Mouse (Mus musculus): ENCODE data around the gene Mrvi1.

Mrvi1 gene

GRCm38 (mm10) chr7:110982053-110982705, at the start of gene Mrvi1:
Mrvi1 (minus strand) TSS chr7:110982461.
- DNase-seq (ENCODE audit: low read depth) = no peak

DNA sequence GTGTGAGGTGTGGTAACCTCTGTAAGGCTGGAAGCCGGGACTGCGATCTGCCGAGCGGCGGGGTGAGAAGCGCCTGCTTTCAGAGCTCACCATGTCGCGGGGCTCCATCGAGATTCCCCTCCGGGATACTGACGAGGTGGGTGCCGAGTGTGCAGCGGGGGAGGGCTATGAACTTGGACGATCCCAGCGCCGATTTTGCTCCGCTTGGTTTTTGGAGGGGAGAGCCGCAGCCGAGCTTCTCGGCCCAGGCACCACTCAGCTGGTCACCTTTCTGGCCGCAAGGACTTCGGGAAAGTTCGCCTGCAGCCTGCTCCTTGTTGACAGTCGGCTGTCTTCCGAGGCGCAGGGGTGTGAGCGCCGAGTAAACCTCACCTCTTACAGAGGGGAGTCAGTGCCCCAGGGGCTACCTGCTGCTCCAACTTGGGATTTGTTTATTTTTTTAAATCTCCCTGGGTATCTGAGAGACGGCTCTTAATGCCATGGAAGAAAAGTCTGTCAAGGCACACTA, 46.8 kb upstream of the Mrvi1 start:
- DNase-seq (ENCODE audit: low read depth) = no peak

DNA sequence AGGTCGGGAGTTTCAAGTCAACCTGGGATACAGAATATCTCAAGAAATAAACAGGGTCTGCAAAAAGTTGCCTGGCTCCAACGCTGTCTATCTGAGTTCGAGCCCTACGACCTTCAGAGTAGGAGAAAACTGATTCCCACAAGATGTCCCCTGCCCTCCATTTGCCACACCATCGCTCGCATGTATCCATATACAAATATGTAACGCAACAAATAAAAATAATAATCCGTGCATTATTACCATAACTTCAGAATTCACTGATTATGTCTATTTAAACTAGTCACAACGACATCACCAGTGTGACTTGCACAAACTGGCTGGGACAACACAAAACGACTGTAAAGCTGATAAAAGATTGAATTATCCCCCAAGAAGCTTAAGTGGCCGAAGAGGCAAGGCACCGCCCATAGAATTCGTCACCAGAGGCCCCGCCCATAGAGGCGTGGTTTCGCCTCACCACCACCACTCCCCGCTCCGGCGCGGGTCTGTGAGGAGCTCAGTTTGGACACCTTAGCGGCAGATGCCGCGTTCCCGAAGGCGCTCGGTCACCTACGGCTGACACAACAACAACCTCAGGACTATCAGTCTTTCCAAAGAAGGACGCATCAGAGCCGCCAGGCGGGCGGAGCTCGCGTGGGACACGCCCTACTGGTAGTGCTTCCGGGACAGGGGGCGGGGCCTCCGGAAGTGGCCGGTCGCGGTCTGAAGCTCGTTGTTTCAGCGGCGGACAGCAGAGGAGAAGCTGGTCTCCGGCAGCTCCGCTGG, 46.2 kb upstream of the Mrvi1 start, which contains the start of gene Ctr9:
Gene Ctr9 (plus strand): TSS at position 671 of the 765 bp plus-strand sequence.
- peak; percentile 93 for DNase-seq (ENCODE audit: low read depth)

DNA sequence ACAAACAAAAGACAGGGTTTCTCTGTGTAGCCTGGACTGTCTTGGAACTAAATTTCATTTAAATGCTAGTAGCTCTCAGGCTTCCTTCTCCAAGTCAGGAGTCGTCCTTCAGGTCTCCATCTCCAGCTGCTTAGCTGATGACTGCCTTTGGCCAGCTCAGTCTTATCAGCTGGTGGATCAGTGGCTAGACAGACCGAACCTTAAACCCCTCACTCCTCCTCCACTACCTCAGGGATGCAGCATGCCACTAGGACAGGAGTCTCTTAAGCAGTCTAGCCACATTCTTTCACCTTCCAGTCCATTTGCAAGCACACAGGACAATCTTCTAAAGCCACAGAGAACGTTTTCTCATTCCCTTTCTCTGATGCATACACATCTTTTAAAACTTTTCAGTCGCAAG, 42.7 kb upstream of the Mrvi1 start:
- DNase-seq (ENCODE audit: low read depth) = no peak

DNA sequence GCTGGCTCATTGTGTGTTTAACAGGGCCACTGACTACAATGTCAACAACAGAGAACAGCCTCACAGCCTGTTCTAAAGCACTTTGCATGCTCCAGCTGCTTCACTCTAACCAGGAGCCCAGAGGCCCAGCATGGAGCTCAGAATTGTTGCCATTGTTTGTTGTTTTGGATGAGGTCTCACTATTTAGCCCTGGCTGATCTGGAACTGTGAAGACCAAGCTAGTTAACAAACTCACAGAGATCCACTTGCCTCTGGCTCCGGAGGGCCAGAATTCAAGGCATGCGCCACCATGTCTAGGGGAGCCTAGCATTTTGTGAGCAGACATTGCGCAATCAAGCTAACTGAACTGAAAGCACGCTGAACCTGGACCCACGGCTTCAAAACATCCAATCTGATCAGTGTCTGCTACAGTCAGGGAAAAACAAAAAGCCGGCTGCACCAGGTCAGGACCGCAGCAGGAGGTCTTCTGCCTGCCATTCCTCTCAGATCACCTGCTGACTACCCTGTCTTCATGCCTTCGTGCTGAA, 41.9 kb upstream of the Mrvi1 start:
- DNase-seq (ENCODE audit: low read depth) = no peak

DNA sequence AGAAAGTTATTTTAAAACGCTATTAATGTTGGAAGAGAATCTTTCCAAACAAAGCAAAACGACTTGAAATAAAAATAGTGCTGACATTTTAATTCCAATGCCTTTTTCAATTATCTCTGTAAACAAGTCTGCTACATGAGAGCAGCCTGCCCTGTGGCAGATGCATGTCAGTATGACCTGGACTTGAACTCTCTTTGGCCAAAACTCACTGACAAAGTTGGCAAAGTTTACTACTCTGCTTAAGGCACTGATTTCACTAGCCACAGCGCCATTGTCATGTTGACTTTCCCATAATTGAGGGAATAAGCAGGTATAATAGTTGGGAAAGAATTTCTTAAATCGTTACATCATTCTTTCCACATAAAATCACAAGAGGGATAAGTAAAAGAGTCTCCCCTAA, 38.6 kb upstream of the Mrvi1 start:
- DNase-seq (ENCODE audit: low read depth) = no peak

DNA sequence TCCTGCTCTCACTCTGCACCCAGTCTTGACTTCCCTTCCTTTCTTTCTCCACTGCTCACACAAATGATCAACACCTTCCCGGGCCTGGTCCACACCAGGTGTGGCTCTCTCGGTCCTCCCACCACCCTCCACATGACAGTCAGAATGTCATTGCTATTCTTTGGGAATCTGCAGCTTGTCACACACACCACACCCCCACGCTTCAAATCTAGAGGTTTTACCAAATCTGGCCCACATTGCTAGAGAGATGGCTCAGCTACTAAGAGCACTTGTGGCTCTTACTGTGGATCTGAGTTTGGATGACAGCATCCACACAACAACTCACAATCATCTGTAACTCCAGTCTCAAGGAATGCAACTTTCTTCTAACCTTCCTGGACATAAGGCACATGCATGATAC, 34.7 kb upstream of the Mrvi1 start:
- DNase-seq (ENCODE audit: low read depth) = no peak

DNA sequence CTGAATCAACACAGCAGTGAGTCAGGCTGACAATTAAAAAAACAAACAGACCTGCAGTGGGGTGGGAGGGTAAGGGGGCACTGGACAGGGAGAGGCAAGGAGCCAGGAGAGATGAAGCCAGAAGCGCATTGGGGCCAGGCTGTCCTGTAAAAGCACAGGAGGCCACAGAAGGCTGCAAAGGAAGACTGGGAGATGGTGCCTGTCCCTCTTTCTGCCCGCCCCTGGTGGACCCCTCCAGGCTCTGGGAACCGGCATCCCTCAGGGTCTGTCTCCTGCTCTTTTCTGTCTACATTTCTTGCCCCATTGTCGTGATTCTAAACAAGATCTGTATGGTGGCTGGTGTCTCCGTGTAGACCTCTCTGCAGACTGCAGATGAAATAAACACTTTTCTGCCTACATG, 33.5 kb upstream of the Mrvi1 start:
- no peak for DNase-seq (ENCODE audit: low read depth)

DNA sequence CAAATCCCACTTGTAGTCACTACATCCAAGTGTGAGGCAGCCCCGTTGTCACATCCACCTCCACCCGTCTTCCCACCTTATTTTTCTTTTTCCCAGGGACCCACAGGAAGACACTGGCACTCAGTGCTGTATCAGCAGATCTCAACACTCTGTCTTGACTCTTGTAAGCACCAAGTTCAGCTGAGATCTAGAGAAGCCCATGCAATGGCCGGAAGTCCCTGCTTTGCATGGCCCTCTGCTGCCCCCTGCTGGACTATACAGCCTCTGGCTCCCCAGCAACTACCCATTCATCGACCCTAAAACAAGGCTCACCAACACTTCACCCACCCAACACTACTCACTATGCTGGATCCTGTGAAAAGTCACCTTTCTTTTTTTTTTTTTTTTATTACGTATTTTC, 32.6 kb upstream of the Mrvi1 start:
- peak; percentile 94 for DNase-seq (ENCODE audit: low read depth)

GRCm38 (mm10) chr7:111014039-111014605, 31.9 kb upstream of the Mrvi1 start:
- peak; percentile 38 for DNase-seq (ENCODE audit: low read depth)

DNA sequence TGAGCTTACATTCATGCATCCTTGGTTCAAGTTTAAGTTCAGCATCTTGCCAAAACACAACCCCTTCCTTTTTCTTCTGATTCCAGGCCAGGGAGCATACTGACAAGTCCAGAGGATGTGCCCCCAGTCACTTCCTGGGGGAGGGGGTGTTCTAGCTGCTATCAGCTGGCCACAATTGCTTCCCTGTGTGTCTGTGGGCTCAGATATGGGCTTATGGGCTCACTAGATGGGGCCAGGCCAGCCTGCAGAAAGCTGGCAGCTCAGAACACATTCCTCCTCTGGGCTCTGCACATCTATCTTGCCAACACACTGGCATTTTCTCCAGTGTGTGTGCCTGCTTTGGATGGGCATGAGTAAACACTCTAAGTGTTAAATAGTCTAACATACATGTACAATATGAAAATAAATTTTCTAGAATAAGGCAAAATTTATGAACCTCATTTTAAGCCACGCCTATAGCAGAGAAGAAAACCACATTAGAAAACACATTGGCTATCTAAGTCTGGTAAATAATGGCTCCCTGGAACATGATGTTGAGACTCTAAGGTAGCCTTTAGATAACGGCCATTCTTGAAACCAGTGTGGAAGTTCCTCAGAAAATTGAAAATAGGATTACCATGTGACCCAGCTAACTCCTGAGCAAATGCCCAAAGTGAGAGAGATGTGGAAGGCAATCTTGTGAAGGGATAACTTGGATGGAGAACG, 22.0 kb upstream of the Mrvi1 start:
- no peak for DNase-seq (ENCODE audit: low read depth)

DNA sequence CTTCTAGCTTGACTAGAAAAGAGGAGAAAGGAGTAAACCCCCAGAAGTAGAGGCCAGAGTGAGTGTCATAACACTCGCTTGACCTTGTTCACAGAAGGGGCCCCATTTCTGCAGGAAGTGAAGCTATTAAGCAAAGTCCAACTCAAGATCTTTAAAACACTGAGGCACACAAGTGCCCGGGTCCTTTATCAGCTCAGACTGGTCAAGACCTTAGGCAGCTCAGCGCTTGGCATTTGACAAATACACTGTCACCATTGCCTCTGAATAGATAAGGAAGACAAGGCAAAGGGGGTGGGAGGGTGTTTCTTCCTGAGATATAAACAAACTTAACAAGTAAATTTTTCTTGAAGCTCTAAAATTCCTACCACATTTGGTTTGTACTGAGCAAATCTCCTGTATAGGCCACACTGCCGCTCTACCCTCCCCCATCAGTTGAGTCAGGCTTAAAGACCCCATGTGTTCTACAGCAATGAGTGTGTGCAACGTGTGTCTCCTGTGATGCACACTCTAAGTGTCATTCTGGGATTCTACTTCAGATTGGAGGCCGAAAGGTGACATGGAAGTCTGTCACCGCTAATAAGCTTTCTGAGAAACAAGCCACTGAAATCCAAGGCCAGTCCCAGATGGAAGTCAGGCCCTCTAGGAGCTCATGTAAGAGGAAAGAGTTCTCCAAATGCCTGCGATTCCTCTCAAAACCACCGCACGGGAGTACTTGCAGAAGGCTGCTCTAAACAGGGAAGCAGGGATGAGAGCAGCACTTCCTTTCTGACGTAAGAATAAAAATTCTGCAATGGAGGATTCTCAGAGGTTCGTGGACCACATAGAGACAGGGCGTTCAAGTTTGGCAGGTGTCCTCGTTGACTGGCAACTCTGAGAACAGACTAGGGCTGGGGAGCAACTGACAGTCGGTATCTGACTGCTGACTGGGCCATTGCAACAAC, 16.9 kb upstream of the Mrvi1 start:
- no peak for DNase-seq (ENCODE audit: low read depth)

DNA sequence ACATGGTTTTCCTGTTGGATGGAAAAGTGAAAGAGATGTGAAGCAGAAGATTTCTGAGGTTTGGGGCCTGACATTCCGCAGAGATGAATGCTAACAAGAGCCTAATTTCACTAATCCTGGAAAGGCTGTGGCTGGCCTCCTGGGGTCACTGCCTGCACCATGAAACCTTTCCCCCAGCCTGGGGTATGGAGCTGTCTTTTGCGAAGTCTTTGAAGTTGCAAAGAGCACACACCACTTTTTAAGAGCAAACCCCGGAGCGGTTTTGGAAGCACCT, 8.9 kb upstream of the Mrvi1 start:
- DNase-seq (ENCODE audit: low read depth) = no peak

DNA sequence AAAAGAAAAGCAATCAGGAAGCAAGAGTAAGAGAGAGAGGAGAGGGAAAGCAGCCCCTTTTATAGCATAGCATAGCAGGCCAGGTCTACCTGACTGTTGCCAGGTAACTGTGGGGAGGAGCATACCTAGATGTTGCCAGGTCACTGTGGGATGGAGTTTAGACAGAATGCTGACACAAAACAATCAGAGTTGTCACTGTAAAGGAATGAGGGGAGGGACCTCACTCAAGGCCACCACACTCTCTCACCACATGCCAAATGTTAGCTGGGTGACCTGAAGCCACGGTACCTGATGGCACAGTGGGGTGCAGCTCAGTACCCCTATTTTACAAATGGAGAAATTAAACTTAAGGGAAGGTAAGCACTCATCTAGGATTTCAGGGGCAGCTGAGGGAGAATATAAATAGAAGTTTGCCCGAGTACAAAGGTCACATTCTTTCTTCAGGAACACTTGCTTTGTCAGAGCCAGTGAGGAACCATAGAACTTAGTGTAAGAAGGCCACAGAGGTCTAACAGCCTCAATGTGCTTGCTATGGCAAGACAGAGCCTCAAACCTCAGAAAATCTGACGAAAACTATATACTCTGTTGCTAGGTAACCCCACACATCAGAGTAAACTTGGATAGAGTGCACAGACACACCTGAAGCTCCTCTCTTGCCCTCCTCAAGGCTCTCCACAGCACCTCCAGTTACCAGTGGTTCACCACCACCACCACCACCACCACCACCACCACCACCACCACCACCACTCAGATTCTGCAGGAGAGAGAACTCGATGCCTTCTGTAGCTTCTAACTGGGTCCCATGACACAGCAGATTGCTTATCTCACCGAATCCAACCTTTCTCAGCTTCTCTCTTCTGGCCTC, 8.3 kb upstream of the Mrvi1 start:
- no peak for DNase-seq (ENCODE audit: low read depth)

GRCm38 (mm10) chr7:110989286-110989879, 7.1 kb upstream of the Mrvi1 start:
- no peak for DNase-seq (ENCODE audit: low read depth)

DNA sequence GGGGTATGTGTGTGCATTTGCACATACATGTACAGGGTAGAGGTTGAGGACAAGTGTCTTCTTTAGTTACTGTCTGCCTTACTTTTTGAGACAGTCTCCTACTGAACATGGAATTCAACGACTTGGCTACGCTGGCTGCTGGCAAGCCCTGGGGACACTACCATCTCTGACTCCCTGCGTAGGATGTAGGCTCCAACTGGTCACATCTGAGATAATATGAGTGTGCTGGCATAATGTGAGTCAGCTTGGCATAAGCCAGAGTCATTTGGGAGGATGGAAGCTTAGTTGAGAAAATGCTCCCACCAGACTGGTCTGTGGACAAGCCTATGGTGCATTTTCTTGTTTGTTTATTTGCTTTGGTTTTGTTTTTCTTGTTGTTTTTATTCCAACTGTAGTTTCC, 5.8 kb upstream of the Mrvi1 start:
- no peak for DNase-seq (ENCODE audit: low read depth)

- no peak for DNase-seq (ENCODE audit: low read depth)
Measured at GRCm38 (mm10) chr7:110985581-110986265, 3.5 kb upstream of the Mrvi1 start.

- no peak for DNase-seq (ENCODE audit: low read depth)
Measured at GRCm38 (mm10) chr7:110983621-110984020, 1.4 kb upstream of the Mrvi1 start.

GRCm38 (mm10) chr7:110982764-110983163, 503 bp upstream of the Mrvi1 start:
- peak; percentile 52 for DNase-seq (ENCODE audit: low read depth)
